Comparison of ENCODE assay signal across 21 mouse cellular contexts in genomic region chr12:112851116-112851515, GRCm38 (mm10). TPM values are rescaled to one million over a fixed set of nuclear protein-coding genes. Genes with fewer than 3 reads are reported as not detected.
DNase-seq lines count a peak whose midpoint lies in the region; TF ChIP-seq lines count a peak whose summit lies in the region.
"Had no signal": no experiment of that assay in that cellular context is flagged by ENCODE, and none has a peak within 500 bp of the region (broad histone marks: within the 10 kb centered on the region; RNA-seq: fewer than 3 reads in every experiment).

No protein-coding gene starts in this region.

- no peak for TF ChIP-seq CTCF in ES-Bruce4 (IDR thresholded peaks at IDR 0.05; ENCODE audit: low read depth, low read length)

- H3K4me1 ChIP-seq in heart, embryonic 10.5 days = peaks cover 9% of the 10 kb centered on the region
- H3K4me1 ChIP-seq in ES-Bruce4 (ENCODE audit: control insufficient read depth, insufficient read depth, low read length) = no peaks in the 10 kb centered on the region
- H3K4me1 ChIP-seq: embryonic facial prominence, embryonic 13.5 days; forebrain, embryonic 10.5 days; midbrain, embryonic 15.5 days; stomach, embryonic 15.5 days had no signal

- no peaks in the 10 kb centered on the region for H3K36me3 ChIP-seq in heart, embryonic 10.5 days
- no peaks in the 10 kb centered on the region for H3K36me3 ChIP-seq in ES-Bruce4 (ENCODE audit: control insufficient read depth, insufficient read depth, low read length, poor library complexity, severe bottlenecking)
- H3K36me3 ChIP-seq: embryonic facial prominence, embryonic 13.5 days; forebrain, embryonic 10.5 days; heart, embryonic 13.5 days; midbrain, embryonic 15.5 days; stomach, embryonic 15.5 days had no signal

- TF ChIP-seq POLR2A in ES-Bruce4 (IDR thresholded peaks at IDR 0.05; ENCODE audit: insufficient read depth, low read length) = no peak

- H3K9me3 ChIP-seq in heart, embryonic 10.5 days = no peaks in the 10 kb centered on the region
- H3K9me3 ChIP-seq in ES-Bruce4 (replicated peaks; ENCODE audit: control insufficient read depth, insufficient read depth, low read length, poor library complexity, severe bottlenecking) = no peaks in the 10 kb centered on the region
- H3K9me3 ChIP-seq: embryonic facial prominence, embryonic 13.5 days; forebrain, embryonic 10.5 days; heart, embryonic 13.5 days; midbrain, embryonic 15.5 days; stomach, embryonic 15.5 days had no signal

- DNase-seq in heart, embryonic 10.5 days (ENCODE audit: low spot score) = no peak
- no peak for DNase-seq in heart, adult 8-10 months (ENCODE audit: low spot score)
- DNase-seq in adrenal gland, adult 8-10 months = peak; percentile 60
- peak; percentile 9 for DNase-seq in naive thymus-derived CD4-positive, alpha-beta T cell, adult 2 months (ENCODE audit: low read depth)
- no peak for DNase-seq in layer of hippocampus, postnatal 36 days
- no peak for DNase-seq in cerebellum, postnatal 25 days
- DNase-seq in heart, adult 9 months (ENCODE audit: low spot score in 2 of 2) = no peak
- DNase-seq: B cell, adult 2 months; cerebellum, adult 2 months; gastrocnemius, postnatal 25 days; heart, postnatal 36 days; left cerebral cortex, postnatal 4 days; lung, adult 2 months; thymus, postnatal 25 days had no signal

- peak overlapping the region; percentile 36; the same call in 1 of the 2 replicates for H3K27ac ChIP-seq in heart, embryonic 10.5 days
- H3K27ac ChIP-seq in ES-Bruce4 (ENCODE audit: insufficient read depth, low read length) = peak overlapping the region; percentile 64; the same call in 1 of the 2 replicates
- H3K27ac ChIP-seq: embryonic facial prominence, embryonic 13.5 days; forebrain, embryonic 10.5 days; heart, embryonic 13.5 days; midbrain, embryonic 15.5 days; stomach, embryonic 15.5 days had no signal

- 17% methylated on average over 6 of the region's 8 CpGs for WGBS in heart, embryonic 10.5 days

- 0 out of 2 replicates have a peak, but pooled peaks have one; percentile 55 for TF ChIP-seq EP300 in ES-Bruce4 (IDR thresholded peaks at IDR 0.05; ENCODE audit: insufficient read depth, low read depth, low read length)

- H3K4me3 ChIP-seq in heart, embryonic 10.5 days = no peak overlapping the region
- peak overlapping the region; percentile 7; the same call in 1 of the 2 replicates for H3K4me3 ChIP-seq in ES-Bruce4 (ENCODE audit: low read depth, low read length)
- H3K4me3 ChIP-seq: embryonic facial prominence, embryonic 13.5 days; forebrain, embryonic 10.5 days; heart, embryonic 13.5 days; midbrain, embryonic 15.5 days; stomach, embryonic 15.5 days had no signal

- peak overlapping the region; percentile 3; the same call in 1 of the 2 replicates for H3K9ac ChIP-seq in ES-Bruce4 (ENCODE audit: low read depth, poor library complexity, severe bottlenecking)
- H3K9ac ChIP-seq: embryonic facial prominence, embryonic 13.5 days; heart, embryonic 13.5 days; midbrain, embryonic 15.5 days; stomach, embryonic 15.5 days had no signal

- H3K27me3 ChIP-seq in heart, embryonic 10.5 days (ENCODE audit: insufficient read depth, poor library complexity, severe bottlenecking) = peaks cover 5% of the 10 kb centered on the region; the same call in 1 of the 2 replicates
- H3K27me3 ChIP-seq in ES-Bruce4 (ENCODE audit: control insufficient read depth, insufficient read depth, low read length, poor library complexity, severe bottlenecking) = no peaks in the 10 kb centered on the region
- H3K27me3 ChIP-seq: embryonic facial prominence, embryonic 13.5 days; midbrain, embryonic 15.5 days; stomach, embryonic 15.5 days had no signal

RNA-seq across cellular contexts. Expression of gene Gpr132, which starts 16.9 kb away (rescaled TPM):
- polyA plus RNA-seq in heart, embryonic 10.5 days (2016; fragmentation: Nextera tagmentation; extraction: Ambion mirVana) = 0.11 TPM in 1 of 2 replicates, not detected in the other
- under 1 TPM; 0.25 to 0.52 (median 0.33) TPM for total RNA-seq in heart, adult 8-10 months (2022)
- polyA plus RNA-seq in ES-Bruce4 (2011; ENCODE audit: insufficient read depth, insufficient read length, low read depth, missing spikeins) = 0.64 and 0.93 TPM in 2 replicates
- total RNA-seq in adrenal gland, adult 8-10 months (2022) = under 1 TPM; 0.42 to 0.80 (median 0.56) TPM
- total RNA-seq in layer of hippocampus, postnatal 36 days (2021) = not detected
- total RNA-seq: left cerebral cortex, postnatal 4 days had no signal
- polyA plus RNA-seq: embryonic facial prominence, embryonic 13.5 days had no signal

RNA-seq across cellular contexts. Expression of gene Cdca4, which starts 21.9 kb away (rescaled TPM):
- polyA plus RNA-seq in heart, embryonic 10.5 days (2016; fragmentation: Nextera tagmentation; extraction: Ambion mirVana) = 66.5 and 98.2 TPM in 2 replicates
- 1 to 10 TPM; 5.6 to 6.5 (median 6.2) TPM for total RNA-seq in heart, adult 8-10 months (2022)
- polyA plus RNA-seq in ES-Bruce4 (2011; ENCODE audit: insufficient read depth, insufficient read length, low read depth, missing spikeins) = 58.9 and 59.1 TPM in 2 replicates
- total RNA-seq in adrenal gland, adult 8-10 months (2022) = 10 to 100 TPM; 11.7 to 14.7 (median 13.6) TPM
- 1 to 10 TPM; 7.8 to 8.1 TPM for total RNA-seq in layer of hippocampus, postnatal 36 days (2021)

RNA-seq across cellular contexts. Expression of gene Clba1, which starts 42.4 kb away (rescaled TPM):
- polyA plus RNA-seq in heart, embryonic 10.5 days (2016; fragmentation: Nextera tagmentation; extraction: Ambion mirVana) = 13.0 and 14.9 TPM in 2 replicates
- total RNA-seq in heart, adult 8-10 months (2022) = 1 to 10 TPM; 1.8 to 4.3 (median 2.4) TPM
- polyA plus RNA-seq in ES-Bruce4 (2011; ENCODE audit: insufficient read depth, insufficient read length, low read depth, missing spikeins) = 4.9 and 7.6 TPM in 2 replicates
- total RNA-seq in adrenal gland, adult 8-10 months (2022) = 10 to 100 TPM; 10.6 to 16.1 (median 14.0) TPM
- 10 to 100 TPM; 12.3 to 12.4 TPM for total RNA-seq in layer of hippocampus, postnatal 36 days (2021)

RNA-seq across cellular contexts. Expression of gene Ahnak2, which starts 48.7 kb away (rescaled TPM):
- polyA plus RNA-seq in heart, embryonic 10.5 days (2016; fragmentation: Nextera tagmentation; extraction: Ambion mirVana) = 0.53 and 0.71 TPM in 2 replicates
- 10 to 100 TPM; 19.3 to 24.6 (median 20.6) TPM for total RNA-seq in heart, adult 8-10 months (2022)
- polyA plus RNA-seq in ES-Bruce4 (2011; ENCODE audit: insufficient read depth, insufficient read length, low read depth, missing spikeins) = 25.8 and 28.6 TPM in 2 replicates
- 10 to 100 TPM in 3 of 4 experiments, 1 to 10 TPM in 1; 7.6 to 17.7 (median 14.5) TPM for total RNA-seq in adrenal gland, adult 8-10 months (2022)
- 1 to 10 TPM; 2.8 to 2.9 TPM for total RNA-seq in layer of hippocampus, postnatal 36 days (2021)
- total RNA-seq: megakaryocyte progenitor cell, adult 5-6 weeks had no signal

Comparison
In these comparisons a context has a peak if more than half of its experiments do, and no peak if none do; other contexts are left out.
1. DNase-seq: peak in adrenal gland, adult 8-10 months (single experiment) and naive thymus-derived CD4-positive, alpha-beta T cell, adult 2 months (single experiment); none in heart, embryonic 10.5 days (single experiment), heart, adult 8-10 months (single experiment), layer of hippocampus, postnatal 36 days (0 of 2), cerebellum, postnatal 25 days (0 of 2) and heart, adult 9 months (0 of 2).